Mouse (Mus musculus) myocyte (in vitro differentiated cells): Measurements from ENCODE around the gene Ceacam9. TPM values are rescaled to one million over a fixed set of nuclear protein-coding genes. Genes with fewer than 3 reads are reported as not detected.

ENCODE experiments used
- H3K27me3 ChIP-seq: one replicate; pipeline ENCODE4 v1.6.1; 2011; ENCODE audit not compliant: control insufficient read depth, insufficient read depth, insufficient read length
- H3K36me3 ChIP-seq: one replicate; pipeline ENCODE4 v1.6.1; 2011; ENCODE audit not compliant: control insufficient read depth, insufficient read depth
- H3K4me2 ChIP-seq: one replicate; pipeline ENCODE4 v1.6.1; 2011; ENCODE audit warnings: low read depth, control low read depth
- H3K4me3 ChIP-seq: one replicate; pipeline ENCODE4 v1.5.1; 2011; ENCODE audit warnings: mild to moderate bottlenecking, control low read depth, moderate library complexity
- H3K79me2 ChIP-seq: one replicate; pipeline ENCODE4 v1.6.1; 2011; ENCODE audit not compliant: control insufficient read depth, insufficient read depth
- H3ac ChIP-seq: one replicate; pipeline ENCODE4 v1.6.1; 2011; ENCODE audit not compliant: control insufficient read depth, insufficient read length
- CEBPB ChIP-seq: IDR thresholded peaks from 2 replicates; pipeline ENCODE4 v1.6.1; 2011; ENCODE audit warnings: mild to moderate bottlenecking, moderate library complexity; ENCODE audit not compliant: poor library complexity, insufficient read depth, severe bottlenecking
- E2F4 ChIP-seq: IDR thresholded peaks from one replicate; pipeline ENCODE4 v1.6.1; 2011; ENCODE audit warnings: mild to moderate bottlenecking, control low read depth, moderate library complexity; ENCODE audit not compliant: insufficient read depth
- MAX ChIP-seq: IDR thresholded peaks from one replicate; pipeline ENCODE4 v1.6.1; 2011; ENCODE audit warnings: low read depth, mild to moderate bottlenecking, control low read depth
- MYOD1 ChIP-seq, 3 experiments: IDR thresholded peaks; one replicate each; pipeline ENCODE4 v1.6.1; 2011; ENCODE audit warnings: control low read depth in 2 of 3, low read depth in 2 of 3, mild to moderate bottlenecking in 2 of 3, moderate library complexity in 1 of 3; ENCODE audit not compliant: insufficient read length in 2 of 3, control insufficient read depth in 1 of 3
- MYOG ChIP-seq, 3 experiments: IDR thresholded peaks; one replicate each; pipeline ENCODE4 v1.6.1; 2011; ENCODE audit warnings: control low read depth in 2 of 3, low read depth in 2 of 3, mild to moderate bottlenecking in 2 of 3; ENCODE audit not compliant: insufficient read length in 2 of 3, control insufficient read depth in 1 of 3, insufficient read depth in 1 of 3
- POLR2A ChIP-seq: IDR thresholded peaks from one replicate; pipeline ENCODE4 v1.6.1; 2011; ENCODE audit warnings: low read depth, mild to moderate bottlenecking, control low read depth, moderate library complexity; ENCODE audit not compliant: insufficient read length
- POLR2AphosphoS2 ChIP-seq: IDR thresholded peaks from one replicate; pipeline ENCODE4 v1.6.1; 2011; ENCODE audit warnings: low read depth, control low read depth; ENCODE audit not compliant: insufficient read length
- REST ChIP-seq: IDR thresholded peaks from one replicate; pipeline ENCODE4 v1.6.1; 2011; ENCODE audit warnings: mild to moderate bottlenecking, control low read depth, moderate library complexity; ENCODE audit not compliant: insufficient read depth, insufficient read length
- SRF ChIP-seq: IDR thresholded peaks from one replicate; pipeline ENCODE4 v1.6.1; 2011; ENCODE audit warnings: low read depth; ENCODE audit not compliant: control insufficient read depth, insufficient read length
- TCF12 ChIP-seq: IDR thresholded peaks from one replicate; pipeline ENCODE4 v1.6.1; 2011; ENCODE audit warnings: mild to moderate bottlenecking, control low read depth; ENCODE audit not compliant: poor library complexity, insufficient read depth, severe bottlenecking
- TCF3 ChIP-seq: IDR thresholded peaks from one replicate; pipeline ENCODE4 v1.6.1; 2011; ENCODE audit warnings: low read depth, control low read depth; ENCODE audit not compliant: insufficient read length
- USF1 ChIP-seq: IDR thresholded peaks from one replicate; pipeline ENCODE4 v1.6.1; 2011; ENCODE audit warnings: low read depth, mild to moderate bottlenecking, control low read depth, moderate library complexity
- polyA plus RNA-seq: library from polyadenylated mRNA; unstranded; fragments of >200 nt; fragmentation: generic; extraction: Trizol; gene quantifications from one replicate; pipeline ENCODE4 v1.2.1, GENCODE M21; 2012; ENCODE audit warnings: missing spikeins

Gene Ceacam9
- polyA plus RNA-seq, 1 experiment, result not detected

DNA sequence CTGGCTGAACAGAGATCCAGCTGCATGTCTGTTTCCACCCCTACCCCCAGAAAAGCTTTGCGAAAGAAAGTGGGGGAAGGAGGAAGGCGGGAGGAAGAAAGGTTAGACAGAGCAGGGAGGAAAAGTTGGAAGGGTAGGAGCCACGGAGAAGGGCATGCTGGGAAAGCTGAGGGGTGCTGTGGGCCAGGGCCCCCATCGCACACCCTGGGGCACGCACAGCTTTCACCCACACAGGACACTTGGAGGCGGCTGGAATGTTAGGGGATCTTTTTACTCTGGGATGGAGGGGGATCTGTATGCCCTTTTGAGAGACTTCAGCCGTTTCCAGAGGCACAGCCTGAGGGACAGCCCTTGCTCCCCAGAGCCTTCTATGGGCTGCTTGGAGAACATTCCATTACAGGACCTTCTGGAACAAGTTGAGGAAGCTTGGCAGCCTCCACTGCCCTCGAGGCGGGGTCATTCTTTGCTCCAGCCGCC is 39.3 kb downstream of the Ceacam9 start:
- no peak overlapping the region for H3K4me2 ChIP-seq
- no peak overlapping the region for H3K4me3 ChIP-seq
- H3K36me3 ChIP-seq, result no peaks in the 10 kb centered on the region
- no peaks in the 10 kb centered on the region for H3K27me3 ChIP-seq
- no peak overlapping the region for H3ac ChIP-seq
- TF ChIP-seq USF1, result no peak
- TF ChIP-seq MYOD1 (IDR thresholded peaks at IDR 0.05; ENCODE audit: control insufficient read depth in 1 of 3, insufficient read length in 2 of 3, low read depth in 2 of 3), result no peak
- TF ChIP-seq SRF, result no peak
- no peak for TF ChIP-seq CEBPB
- no peak for TF ChIP-seq TCF12
- TF ChIP-seq MYOG (IDR thresholded peaks at IDR 0.05; ENCODE audit: control insufficient read depth in 1 of 3, insufficient read depth in 1 of 3, insufficient read length in 2 of 3, low read depth in 2 of 3), result no peak
- TF ChIP-seq MAX, result no peak
- no peak for TF ChIP-seq POLR2AphosphoS2
- TF ChIP-seq POLR2A, result no peak
- no peak for TF ChIP-seq E2F4
- no peak for TF ChIP-seq REST
- TF ChIP-seq TCF3, result no peak
- no peaks in the 10 kb centered on the region for H3K79me2 ChIP-seq

DNA sequence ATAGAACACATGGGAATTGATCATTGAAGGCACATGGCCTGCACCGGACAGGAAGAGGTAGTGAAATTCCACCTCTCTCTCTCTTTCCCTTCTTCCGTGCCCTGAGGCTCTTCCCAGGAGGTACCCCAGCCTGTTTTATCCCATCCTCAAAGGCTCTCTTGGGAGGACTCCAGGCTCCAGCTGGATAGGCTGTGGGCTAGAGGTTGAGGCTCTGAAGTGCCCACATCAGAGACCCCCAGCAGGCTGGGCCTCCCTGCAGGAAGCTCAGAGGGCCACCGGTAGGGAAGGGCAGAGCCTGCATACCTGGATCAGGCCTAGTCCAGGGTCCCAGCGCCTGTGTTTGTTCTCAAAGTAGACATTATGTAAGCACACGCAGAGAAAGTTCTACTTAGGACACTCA is 39.9 kb downstream of the Ceacam9 start:
- no peak overlapping the region for H3K4me3 ChIP-seq
- H3K36me3 ChIP-seq, result no peaks in the 10 kb centered on the region
- no peaks in the 10 kb centered on the region for H3K79me2 ChIP-seq
- no peak overlapping the region for H3K4me2 ChIP-seq
- H3K27me3 ChIP-seq, result no peaks in the 10 kb centered on the region
- no peak for TF ChIP-seq REST
- TF ChIP-seq SRF, result no peak
- no peak for TF ChIP-seq TCF12
- TF ChIP-seq TCF3, result no peak
- no peak for TF ChIP-seq MYOG (IDR thresholded peaks at IDR 0.05; ENCODE audit: control insufficient read depth in 1 of 3, insufficient read depth in 1 of 3, insufficient read length in 2 of 3, low read depth in 2 of 3)
- no peak for TF ChIP-seq USF1
- no peak for TF ChIP-seq MYOD1 (IDR thresholded peaks at IDR 0.05; ENCODE audit: control insufficient read depth in 1 of 3, insufficient read length in 2 of 3, low read depth in 2 of 3)
- no peak for TF ChIP-seq CEBPB
- TF ChIP-seq POLR2A, result no peak
- no peak for TF ChIP-seq MAX
- no peak for TF ChIP-seq E2F4
- TF ChIP-seq POLR2AphosphoS2, result no peak
- H3ac ChIP-seq, result no peak overlapping the region

DNA sequence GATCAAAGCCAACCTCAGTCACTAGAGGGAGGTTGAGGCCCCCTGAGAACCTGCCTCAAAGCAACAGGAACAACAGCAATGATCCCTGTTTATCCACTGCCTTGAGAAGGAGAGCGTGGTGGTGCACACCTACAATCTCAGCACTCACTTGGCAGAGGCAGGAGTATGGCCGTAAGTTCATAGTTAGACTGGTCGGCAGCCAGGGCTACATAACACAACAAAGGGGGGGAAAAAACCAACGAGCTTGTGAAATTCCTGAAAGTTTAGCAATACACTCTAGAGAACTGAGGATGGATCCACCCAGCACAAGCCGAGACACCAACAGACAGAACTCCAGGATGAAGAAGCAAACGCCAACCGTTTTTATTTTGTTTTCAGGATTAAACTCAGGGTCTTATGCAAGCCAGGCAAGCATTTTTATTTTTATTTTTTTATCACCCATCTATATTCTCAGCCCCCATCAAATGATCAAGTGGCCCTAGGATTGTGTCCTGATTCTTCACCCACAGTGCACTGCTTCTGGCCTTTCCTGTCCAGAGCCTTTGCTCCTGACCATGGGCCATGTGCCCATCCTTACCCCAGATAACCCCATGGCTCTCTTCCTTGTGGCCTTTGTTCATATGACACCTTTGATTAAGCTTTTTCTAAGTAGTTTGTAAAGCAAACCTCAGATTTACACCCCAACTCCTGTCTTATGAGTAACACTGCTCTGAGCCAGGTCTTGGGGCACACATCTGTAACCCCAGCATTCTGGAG is 41.9 kb downstream of the Ceacam9 start:
- H3K79me2 ChIP-seq, result no peaks in the 10 kb centered on the region
- TF ChIP-seq POLR2AphosphoS2 (no peak), MYOG (IDR thresholded peaks at IDR 0.05; ENCODE audit: control insufficient read depth in 1 of 3, insufficient read depth in 1 of 3, insufficient read length in 2 of 3, low read depth in 2 of 3) (no peak), TCF12 (no peak), CEBPB (no peak), POLR2A (no peak), E2F4 (no peak), REST (no peak), SRF (no peak), MAX (no peak), USF1 (no peak), TCF3 (no peak)

GRCm38 (mm10) chr7:16766443-16766842 is 44.7 kb downstream of the Ceacam9 start:
- Histone ChIP-seq H3K27me3 (no peaks in the 10 kb centered on the region), H3K79me2 (no peaks in the 10 kb centered on the region), H3K4me3 (no peak overlapping the region), H3K36me3 (no peaks in the 10 kb centered on the region), H3K4me2 (no peak overlapping the region), H3ac (no peak overlapping the region)
- TF ChIP-seq MYOD1 (IDR thresholded peaks at IDR 0.05; ENCODE audit: control insufficient read depth in 1 of 3, insufficient read length in 2 of 3, low read depth in 2 of 3), result peak in 2 of 3 experiments; percentile 44
- peak in 1 of 3 experiments; percentile 60 for TF ChIP-seq MYOG (IDR thresholded peaks at IDR 0.05; ENCODE audit: control insufficient read depth in 1 of 3, insufficient read depth in 1 of 3, insufficient read length in 2 of 3, low read depth in 2 of 3)
- TF ChIP-seq E2F4, result no peak

More for the DNA sequence above, 41.9 kb downstream of the Ceacam9 start:
- Histone ChIP-seq H3K27me3 (no peaks in the 10 kb centered on the region), H3ac (no peak overlapping the region), H3K4me2 (no peak overlapping the region), H3K36me3 (no peaks in the 10 kb centered on the region), H3K4me3 (no peak overlapping the region)

Other genes starting within 250 kb of the Ceacam9 start
- 0.18 TPM for gene Npas1, start 244.2 kb upstream of the Ceacam9 start, polyA plus RNA-seq
- 21.7 TPM for gene Arhgap35, start 106.9 kb upstream of the Ceacam9 start, polyA plus RNA-seq
- gene Ceacam15, start 46.2 kb upstream of the Ceacam9 start, polyA plus RNA-seq, result not detected
- 247 TPM for gene Ap2s1, start 16.5 kb downstream of the Ceacam9 start, polyA plus RNA-seq
- gene Slc1a5, start 59.4 kb downstream of the Ceacam9 start, polyA plus RNA-seq, result 113 TPM
- gene Strn4, start 94.0 kb downstream of the Ceacam9 start, polyA plus RNA-seq, result 51.8 TPM
- 26.7 TPM for gene Fkrp, start 94.8 kb downstream of the Ceacam9 start, polyA plus RNA-seq
- 4.7 TPM for gene Prkd2, start 121.0 kb downstream of the Ceacam9 start, polyA plus RNA-seq
- 10.0 TPM for gene Dact3, start 153.4 kb downstream of the Ceacam9 start, polyA plus RNA-seq
- gene Gng8, start 169.9 kb downstream of the Ceacam9 start, polyA plus RNA-seq, result 3.8 TPM
- 2.6 TPM for gene Ptgir, start 184.6 kb downstream of the Ceacam9 start, polyA plus RNA-seq
- 336 TPM for gene Calm3, start 202.2 kb downstream of the Ceacam9 start, polyA plus RNA-seq
- 44.4 TPM for gene Pnmal2, start 222.8 kb downstream of the Ceacam9 start, polyA plus RNA-seq
- gene Pnmal1, start 237.8 kb downstream of the Ceacam9 start, polyA plus RNA-seq, result 0.05 TPM